Mouse (Mus musculus): ENCODE results near the gene Ifngr2. TPM values are rescaled to one million over a fixed set of nuclear protein-coding genes. Genes with fewer than 3 reads are reported as not detected.

Ifngr2 gene
- polyA plus RNA-seq, 1 experiment from 2014 or later = 140 TPM

GRCm38 (mm10) chr16:91553625-91554024, 6.8 kb downstream of the Ifngr2 start:
- H3K27ac ChIP-seq (replicated peaks in 1 of 2; ENCODE audit: control insufficient read depth in 1 of 2, insufficient read depth in 1 of 2, low read depth in 2 of 2, low read length in 2 of 2) = peak overlapping the region in 1 of 2 experiments; percentile 57; a peak in 1 of 4 replicates
- peak overlapping the region; percentile 27; the same call in 1 of the 2 replicates for H3K9ac ChIP-seq (ENCODE audit: low read length)
- peaks cover 40 to 62% of the 10 kb centered on the region in 2 experiments for H3K4me1 ChIP-seq (ENCODE audit: control insufficient read depth in 2 of 2, insufficient read depth in 2 of 2, low read length in 2 of 2)
- H3K4me2 ChIP-seq (ENCODE audit: low read length) = peak overlapping the region; percentile 30
- H3K4me3 ChIP-seq (ENCODE audit: control insufficient read depth in 1 of 2, insufficient read depth in 1 of 2, low read depth in 1 of 2, low read length in 2 of 2) = no peak overlapping the region
- no peak for ATAC-seq (ENCODE audit: insufficient number of reproducible peaks, insufficient read depth, low FRiP score, low read depth)
- WGBS = 39% methylated on average over 12 of the region's 12 CpGs
- H3K36me3 ChIP-seq (ENCODE audit: control insufficient read depth, insufficient read depth, low read length) = peaks cover 49% of the 10 kb centered on the region
- H3K9me3 ChIP-seq (ENCODE audit: control insufficient read depth, low read length) = no peaks in the 10 kb centered on the region
- H3K27me3 ChIP-seq (ENCODE audit: control insufficient read depth, insufficient read depth, low read length) = no peaks in the 10 kb centered on the region

- Histone ChIP-seq H3K27ac (replicated peaks in 1 of 2; ENCODE audit: control insufficient read depth in 1 of 2, insufficient read depth in 1 of 2, low read depth in 2 of 2, low read length in 2 of 2) (peak overlapping the region; percentile 1 to 57; a peak in 2 of 4 replicates), H3K4me2 (ENCODE audit: low read length) (no peak overlapping the region), H3K36me3 (ENCODE audit: control insufficient read depth, insufficient read depth, low read length) (peaks cover 61% of the 10 kb centered on the region), H3K9me3 (ENCODE audit: control insufficient read depth, low read length) (no peaks in the 10 kb centered on the region), H3K27me3 (ENCODE audit: control insufficient read depth, insufficient read depth, low read length) (no peaks in the 10 kb centered on the region), H3K4me3 (ENCODE audit: control insufficient read depth in 1 of 2, insufficient read depth in 1 of 2, low read depth in 1 of 2, low read length in 2 of 2) (no peak overlapping the region), H3K9ac (ENCODE audit: low read length) (no peak overlapping the region), H3K4me1 (ENCODE audit: control insufficient read depth in 2 of 2, insufficient read depth in 2 of 2, low read length in 2 of 2) (peaks cover 36 to 47% of the 10 kb centered on the region in 2 experiments)
- ATAC-seq (ENCODE audit: insufficient number of reproducible peaks, insufficient read depth, low FRiP score, low read depth) = no peak
- WGBS = 65% methylated on average over 8 of the region's 8 CpGs
Observed at GRCm38 (mm10) chr16:91555017-91555605, 8.2 kb downstream of the Ifngr2 start.

DNA sequence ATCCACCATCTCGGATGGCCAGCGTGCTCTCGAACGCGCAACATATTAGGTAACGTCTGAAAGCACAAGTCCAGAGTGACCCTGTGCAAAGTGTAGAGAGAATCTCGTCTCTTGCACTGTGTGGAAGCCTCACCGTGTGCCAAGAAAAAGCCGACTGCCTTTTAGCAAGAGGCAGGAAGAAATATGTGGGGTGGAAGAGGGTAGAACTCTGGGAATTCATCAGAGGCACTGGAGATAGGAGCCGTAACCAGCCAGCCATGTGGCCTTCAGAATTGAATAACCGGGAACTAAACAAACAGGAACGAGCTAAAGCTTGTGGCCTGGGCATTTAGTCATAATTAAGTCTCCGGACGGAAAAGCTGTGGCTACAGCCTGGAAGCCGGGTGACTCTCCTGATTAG, 9.8 kb downstream of the Ifngr2 start:
- WGBS = 84% methylated on average over 15 of the region's 15 CpGs
- no peak overlapping the region for H3K4me3 ChIP-seq (ENCODE audit: control insufficient read depth in 1 of 2, insufficient read depth in 1 of 2, low read depth in 1 of 2, low read length in 2 of 2)
- H3K9me3 ChIP-seq (ENCODE audit: control insufficient read depth, low read length) = no peaks in the 10 kb centered on the region
- H3K4me1 ChIP-seq (ENCODE audit: control insufficient read depth in 2 of 2, insufficient read depth in 2 of 2, low read length in 2 of 2) = peaks cover 28 to 36% of the 10 kb centered on the region in 2 experiments
- H3K9ac ChIP-seq (ENCODE audit: low read length) = no peak overlapping the region
- ATAC-seq (ENCODE audit: insufficient number of reproducible peaks, insufficient read depth, low FRiP score, low read depth) = no peak
- H3K27ac ChIP-seq (replicated peaks in 1 of 2; ENCODE audit: control insufficient read depth in 1 of 2, insufficient read depth in 1 of 2, low read depth in 2 of 2, low read length in 2 of 2) = no peak overlapping the region
- H3K27me3 ChIP-seq (ENCODE audit: control insufficient read depth, insufficient read depth, low read length) = no peaks in the 10 kb centered on the region
- peaks cover 75% of the 10 kb centered on the region for H3K36me3 ChIP-seq (ENCODE audit: control insufficient read depth, insufficient read depth, low read length)
- no peak overlapping the region for H3K4me2 ChIP-seq (ENCODE audit: low read length)

DNA sequence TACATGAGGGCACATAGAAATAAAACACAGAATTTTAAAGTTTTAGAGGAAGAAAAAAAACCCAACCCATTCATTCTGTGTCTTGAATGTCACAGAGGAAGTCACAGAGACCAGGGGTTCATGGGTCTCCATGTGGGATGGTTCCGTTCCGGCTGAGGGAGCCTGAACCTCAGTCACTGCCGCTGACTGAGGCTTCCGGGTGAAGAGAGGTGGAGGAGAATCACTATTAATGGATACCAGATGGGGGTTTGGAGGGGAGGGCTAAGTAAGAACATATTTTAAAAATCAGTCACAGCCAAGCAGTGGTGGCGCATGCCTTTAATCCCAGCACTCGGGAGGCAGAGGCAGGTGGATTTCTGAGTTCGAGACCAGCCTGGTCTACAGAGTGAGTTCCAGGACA, 10.3 kb downstream of the Ifngr2 start:
- Histone ChIP-seq H3K9ac (ENCODE audit: low read length) (no peak overlapping the region), H3K36me3 (ENCODE audit: control insufficient read depth, insufficient read depth, low read length) (peaks cover 80% of the 10 kb centered on the region), H3K4me3 (ENCODE audit: control insufficient read depth in 1 of 2, insufficient read depth in 1 of 2, low read depth in 1 of 2, low read length in 2 of 2) (no peak overlapping the region), H3K9me3 (ENCODE audit: control insufficient read depth, low read length) (no peaks in the 10 kb centered on the region), H3K27me3 (ENCODE audit: control insufficient read depth, insufficient read depth, low read length) (no peaks in the 10 kb centered on the region), H3K4me2 (ENCODE audit: low read length) (no peak overlapping the region), H3K27ac (replicated peaks in 1 of 2; ENCODE audit: control insufficient read depth in 1 of 2, insufficient read depth in 1 of 2, low read depth in 2 of 2, low read length in 2 of 2) (no peak overlapping the region), H3K4me1 (ENCODE audit: control insufficient read depth in 2 of 2, insufficient read depth in 2 of 2, low read length in 2 of 2) (peaks cover 22 to 30% of the 10 kb centered on the region in 2 experiments)
- 92% methylated on average over 7 of the region's 7 CpGs for WGBS
- no peak for ATAC-seq (ENCODE audit: insufficient number of reproducible peaks, insufficient read depth, low FRiP score, low read depth)

- H3K27me3 ChIP-seq (ENCODE audit: control insufficient read depth, insufficient read depth, low read length) = no peaks in the 10 kb centered on the region
- ATAC-seq (ENCODE audit: insufficient number of reproducible peaks, insufficient read depth, low FRiP score, low read depth) = no peak
- peaks cover 20 to 25% of the 10 kb centered on the region in 2 experiments for H3K4me1 ChIP-seq (ENCODE audit: control insufficient read depth in 2 of 2, insufficient read depth in 2 of 2, low read length in 2 of 2)
- peaks cover 83% of the 10 kb centered on the region for H3K36me3 ChIP-seq (ENCODE audit: control insufficient read depth, insufficient read depth, low read length)
- no peaks in the 10 kb centered on the region for H3K9me3 ChIP-seq (ENCODE audit: control insufficient read depth, low read length)
- H3K27ac ChIP-seq (replicated peaks in 1 of 2; ENCODE audit: control insufficient read depth in 1 of 2, insufficient read depth in 1 of 2, low read depth in 2 of 2, low read length in 2 of 2) = no peak overlapping the region
- no peak overlapping the region for H3K9ac ChIP-seq (ENCODE audit: low read length)
- no peak overlapping the region for H3K4me2 ChIP-seq (ENCODE audit: low read length)
- no peak overlapping the region for H3K4me3 ChIP-seq (ENCODE audit: control insufficient read depth in 1 of 2, insufficient read depth in 1 of 2, low read depth in 1 of 2, low read length in 2 of 2)
- WGBS = 88% methylated on average over 15 of the region's 15 CpGs
Observed at GRCm38 (mm10) chr16:91557693-91558092, 10.8 kb downstream of the Ifngr2 start.

DNA sequence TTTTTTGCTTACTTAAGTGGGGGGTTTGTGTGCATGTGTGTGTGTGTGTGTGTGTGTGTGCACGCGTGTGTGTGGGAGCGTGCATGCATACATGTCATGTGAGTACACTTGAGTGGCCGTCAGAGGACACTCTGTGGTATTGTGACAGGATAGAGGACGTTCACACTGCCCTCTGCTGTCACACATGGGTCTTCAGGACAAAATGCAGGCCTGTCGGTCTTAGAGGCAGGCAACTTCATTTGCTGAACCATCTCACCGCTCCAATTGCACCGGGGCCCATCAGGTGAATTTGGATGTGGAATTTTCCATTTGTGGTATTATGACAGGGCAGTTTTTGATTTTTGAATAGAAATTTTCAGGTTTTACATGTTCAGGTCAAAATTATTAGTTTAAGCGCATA, 14.2 kb downstream of the Ifngr2 start:
- H3K4me2 ChIP-seq (ENCODE audit: low read length) = no peak overlapping the region
- 46% methylated on average over 9 of the region's 9 CpGs for WGBS
- ATAC-seq (ENCODE audit: insufficient number of reproducible peaks, insufficient read depth, low FRiP score, low read depth) = no peak

GRCm38 (mm10) chr16:91561541-91562457, 14.9 kb downstream of the Ifngr2 start:
- no peak for ATAC-seq (ENCODE audit: insufficient number of reproducible peaks, insufficient read depth, low FRiP score, low read depth)
- Histone ChIP-seq H3K27me3 (ENCODE audit: control insufficient read depth, insufficient read depth, low read length) (no peaks in the 10 kb centered on the region), H3K4me2 (ENCODE audit: low read length) (no peak overlapping the region), H3K36me3 (ENCODE audit: control insufficient read depth, insufficient read depth, low read length) (peaks cover 81% of the 10 kb centered on the region), H3K27ac (replicated peaks in 1 of 2; ENCODE audit: control insufficient read depth in 1 of 2, insufficient read depth in 1 of 2, low read depth in 2 of 2, low read length in 2 of 2) (no peak overlapping the region), H3K9me3 (ENCODE audit: control insufficient read depth, low read length) (no peaks in the 10 kb centered on the region), H3K4me3 (ENCODE audit: control insufficient read depth in 1 of 2, insufficient read depth in 1 of 2, low read depth in 1 of 2, low read length in 2 of 2) (no peak overlapping the region), H3K9ac (ENCODE audit: low read length) (no peak overlapping the region), H3K4me1 (ENCODE audit: control insufficient read depth in 2 of 2, insufficient read depth in 2 of 2, low read length in 2 of 2) (no peaks in the 10 kb centered on the region; a peak in 1 of 4 replicates)
- WGBS = 72% methylated on average over 38 of the region's 38 CpGs

More for the DNA sequence above, 14.2 kb downstream of the Ifngr2 start:
- Histone ChIP-seq H3K9ac (ENCODE audit: low read length) (no peak overlapping the region), H3K4me3 (ENCODE audit: control insufficient read depth in 1 of 2, insufficient read depth in 1 of 2, low read depth in 1 of 2, low read length in 2 of 2) (no peak overlapping the region), H3K36me3 (ENCODE audit: control insufficient read depth, insufficient read depth, low read length) (peaks cover 88% of the 10 kb centered on the region), H3K4me1 (ENCODE audit: control insufficient read depth in 2 of 2, insufficient read depth in 2 of 2, low read length in 2 of 2) (no peaks in the 10 kb centered on the region; a peak in 1 of 4 replicates), H3K27me3 (ENCODE audit: control insufficient read depth, insufficient read depth, low read length) (no peaks in the 10 kb centered on the region), H3K9me3 (ENCODE audit: control insufficient read depth, low read length) (no peaks in the 10 kb centered on the region), H3K27ac (replicated peaks in 1 of 2; ENCODE audit: control insufficient read depth in 1 of 2, insufficient read depth in 1 of 2, low read depth in 2 of 2, low read length in 2 of 2) (no peak overlapping the region)
